Mouse (Mus musculus): Measurements from ENCODE around the gene Prkcd.

GRCm38 (mm10) chr14:30595576-30596313 is 30.3 kb downstream of the Prkcd start:
- TF ChIP-seq CTCF (IDR thresholded peaks at IDR 0.05; ENCODE audit: borderline replicate concordance, extremely low read depth, insufficient read depth, insufficient read length) (no peak), POLR2A (IDR thresholded peaks at IDR 0.05; ENCODE audit: borderline replicate concordance, extremely low read depth, insufficient read depth, insufficient read length, poor library complexity, severe bottlenecking) (no peak)

Measured in brain, embryonic 14.5 days (tissue).